Mouse (Mus musculus) liver, adult 2 months (tissue): ENCODE results near the gene Stk10. TPM values are rescaled to one million over a fixed set of nuclear protein-coding genes. Genes with fewer than 3 reads are reported as not detected.
A peak's percentile ranks its signal among the peaks of the same experiment; 100 is the strongest.

Experiments used
- DNase-seq: peaks from one replicate; pipeline ENCODE4 v3.0.0-alpha.2; 2011; ENCODE audit warnings: low read depth, low spot score; ENCODE audit errors: extremely low read depth
- H3K27ac ChIP-seq: fragments of 200-500 bp; replicated peaks from 2 replicates; pipeline ENCODE4 v1.5.1; 2012; ENCODE audit warnings: low read depth, mild to moderate bottlenecking, control low read depth, inconsistent platforms, low read length; ENCODE audit not compliant: insufficient read depth
- H3K27me3 ChIP-seq: fragments of 200-500 bp; 2 replicates; pipeline ENCODE4 v1.6.1; 2012; ENCODE audit warnings: mild to moderate bottlenecking, moderate library complexity, low read length, inconsistent platforms; ENCODE audit not compliant: control insufficient read depth, insufficient read depth
- H3K36me3 ChIP-seq: fragments of 200-500 bp; 2 replicates; pipeline ENCODE4 v1.6.1; 2012; ENCODE audit warnings: low read length, inconsistent platforms; ENCODE audit not compliant: control insufficient read depth, insufficient read depth
- H3K4me1 ChIP-seq: fragments of 200-500 bp; 2 replicates; pipeline ENCODE4 v1.6.1; 2011; ENCODE audit warnings: low read length; ENCODE audit not compliant: control insufficient read depth, insufficient read depth
- H3K4me3 ChIP-seq: fragments of 200-500 bp; 2 replicates; pipeline ENCODE4 v1.5.1; 2011; ENCODE audit warnings: low read depth, mild to moderate bottlenecking, control low read depth, low read length, moderate library complexity; ENCODE audit not compliant: insufficient read depth
- H3K79me2 ChIP-seq: fragments of 200-500 bp; 2 replicates; pipeline ENCODE4 v1.6.1; 2012; ENCODE audit warnings: inconsistent platforms, mild to moderate bottlenecking, low read length, moderate library complexity; ENCODE audit not compliant: control insufficient read depth, insufficient read depth
- H3K9ac ChIP-seq: fragments of 200-500 bp; 2 replicates; pipeline ENCODE4 v1.6.1; 2012; ENCODE audit warnings: low read depth, mild to moderate bottlenecking, control low read depth, inconsistent platforms, low read length
- CTCF ChIP-seq: fragments of 200-500 bp; IDR thresholded peaks from 2 replicates; pipeline ENCODE4 v1.5.1; 2011; ENCODE audit warnings: low read depth, low read length, control low read depth
- POLR2A ChIP-seq: fragments of 200-500 bp; IDR thresholded peaks from 2 replicates; pipeline ENCODE4 v1.6.1; 2011; ENCODE audit warnings: low read length, control low read depth; ENCODE audit not compliant: insufficient read depth; ENCODE audit errors: extremely low read depth
- WGBS: fragments of 180-500 bp; shearing (Covaris S2); methylation state at CpG from one replicate; pipeline ENCODE4 v1.1.7; 2018; 5-methylcytosine and 5-hydroxymethylcytosine counted together
- polyA plus RNA-seq: library from polyadenylated mRNA; depleted of rRNA; stranded (reverse); fragments of >200 nt; gene quantifications from 2 replicates; pipeline ENCODE4 v1.2.3, GENCODE M21; 2012
- total RNA-seq: library from RNA; depleted of rRNA; stranded (reverse); fragments of >200 nt; gene quantifications from 2 replicates; pipeline ENCODE4 v1.2.3, GENCODE M21; 2014

Stk10 gene
- total and polyA plus RNA-seq, 2 experiments: 2.0 to 2.4 TPM

GRCm38 (mm10) chr11:32629713-32630211 lies 96.7 kb downstream of the Stk10 start:
- no peak overlapping the region for H3K4me3 ChIP-seq
- no peak for DNase-seq
- H3K9ac ChIP-seq: no peak overlapping the region
- H3K4me1 ChIP-seq: peaks cover 3% of the 10 kb centered on the region; the same call in 1 of the 2 replicates
- H3K27ac ChIP-seq: no peak overlapping the region
- H3K27me3 ChIP-seq: no peaks in the 10 kb centered on the region
- H3K79me2 ChIP-seq: no peaks in the 10 kb centered on the region
- no peak for TF ChIP-seq CTCF
- TF ChIP-seq POLR2A: no peak
- WGBS: 91% methylated on average over 4 of the region's 4 CpGs
- H3K36me3 ChIP-seq: no peaks in the 10 kb centered on the region

- Histone ChIP-seq H3K27me3 (no peaks in the 10 kb centered on the region), H3K79me2 (no peaks in the 10 kb centered on the region), H3K27ac (no peak overlapping the region), H3K4me3 (no peak overlapping the region), H3K9ac (no peak overlapping the region), H3K4me1 (peaks cover 5% of the 10 kb centered on the region), H3K36me3 (no peaks in the 10 kb centered on the region)
- 40% methylated on average over 5 of the region's 5 CpGs for WGBS
- TF ChIP-seq CTCF: no peak
- no peak for TF ChIP-seq POLR2A
- peak; percentile 77 for DNase-seq
Measured at GRCm38 (mm10) chr11:32632671-32633070, 99.6 kb downstream of the Stk10 start.

- no peak overlapping the region for H3K9ac ChIP-seq
- no peaks in the 10 kb centered on the region for H3K27me3 ChIP-seq
- DNase-seq: no peak
- peaks cover 5% of the 10 kb centered on the region for H3K4me1 ChIP-seq
- WGBS: 75% methylated on average over 3 of the region's 3 CpGs
- no peak overlapping the region for H3K4me3 ChIP-seq
- no peaks in the 10 kb centered on the region for H3K36me3 ChIP-seq
- peak; percentile 48 for TF ChIP-seq CTCF
- TF ChIP-seq POLR2A: no peak
- H3K27ac ChIP-seq: no peak overlapping the region
- H3K79me2 ChIP-seq: no peaks in the 10 kb centered on the region
Measured at GRCm38 (mm10) chr11:32633542-32633941, 100.4 kb downstream of the Stk10 start.

- 17% methylated on average over 2 of the region's 2 CpGs for WGBS
- H3K27ac ChIP-seq: no peak overlapping the region
- H3K9ac ChIP-seq: no peak overlapping the region
- H3K27me3 ChIP-seq: no peaks in the 10 kb centered on the region
- no peaks in the 10 kb centered on the region for H3K36me3 ChIP-seq
- peak; percentile 91 for DNase-seq
- H3K79me2 ChIP-seq: no peaks in the 10 kb centered on the region; the same call in 1 of the 2 replicates
- TF ChIP-seq POLR2A: no peak
- no peak for TF ChIP-seq CTCF
- H3K4me1 ChIP-seq: peaks cover 5% of the 10 kb centered on the region
- H3K4me3 ChIP-seq: no peak overlapping the region
Measured at GRCm38 (mm10) chr11:32634143-32634542, 101.0 kb downstream of the Stk10 start.

- no peaks in the 10 kb centered on the region for H3K36me3 ChIP-seq
- peaks cover 5% of the 10 kb centered on the region for H3K4me1 ChIP-seq
- 67% methylated on average over 2 of the region's 2 CpGs for WGBS
- TF ChIP-seq CTCF (no peak), POLR2A (no peak)
- no peak overlapping the region for H3K4me3 ChIP-seq
- H3K79me2 ChIP-seq: no peaks in the 10 kb centered on the region; the same call in 1 of the 2 replicates
- H3K27ac ChIP-seq: no peak overlapping the region
- H3K27me3 ChIP-seq: no peaks in the 10 kb centered on the region
- no peak for DNase-seq
- H3K9ac ChIP-seq: no peak overlapping the region
Measured at GRCm38 (mm10) chr11:32634842-32635241, 101.7 kb downstream of the Stk10 start.

GRCm38 (mm10) chr11:32636275-32636674 lies 103.2 kb downstream of the Stk10 start:
- DNase-seq: peak; percentile 95
- H3K27me3 ChIP-seq: no peaks in the 10 kb centered on the region
- 0 out of 2 replicates have a peak overlapping the region, but pooled peaks have one; percentile 14 for H3K9ac ChIP-seq
- 11% methylated on average over 4 of the region's 4 CpGs for WGBS
- H3K36me3 ChIP-seq: no peaks in the 10 kb centered on the region
- no peak for TF ChIP-seq CTCF
- no peak for TF ChIP-seq POLR2A
- no peaks in the 10 kb centered on the region; the same call in 1 of the 2 replicates for H3K79me2 ChIP-seq
- peak overlapping the region; percentile 42 for H3K27ac ChIP-seq
- H3K4me3 ChIP-seq: no peak overlapping the region
- H3K4me1 ChIP-seq: peaks cover 8% of the 10 kb centered on the region
